In genomic region chr2:118112846-118113479, GRCm38 (mm10) we compare ENCODE assay signal across 8 mouse cellular contexts. TPM values are rescaled to one million over a fixed set of nuclear protein-coding genes. Genes with fewer than 3 reads are reported as not detected.
DNase-seq lines count a peak whose midpoint lies in the region; ATAC-seq lines count a peak whose summit lies in the region.

No protein-coding gene starts in this region.

- peak overlapping the region; percentile 92 for H3K4me2 ChIP-seq in heart, embryonic 14.5 days (ENCODE audit: low read length)
- H3K4me2 ChIP-seq in limb, embryonic 11.5 days (ENCODE audit: low read depth, severe bottlenecking): peak overlapping the region; percentile 63
- H3K4me2 ChIP-seq in neural tube, embryonic 12.5 days (replicated peaks): peak overlapping the region; percentile 91

- H3K27me3 ChIP-seq in heart, embryonic 14.5 days (ENCODE audit: control insufficient read depth, insufficient read depth, low read length): no peaks in the 10 kb centered on the region
- 0 out of 2 replicates have a peak, but pooled peaks cover 4% of the 10 kb centered on the region for H3K27me3 ChIP-seq in limb, embryonic 11.5 days (ENCODE audit: control insufficient read depth, insufficient read depth, low read length)
- peaks cover 22% of the 10 kb centered on the region for H3K27me3 ChIP-seq in neural tube, embryonic 12.5 days (replicated peaks)

- H3K9ac ChIP-seq in heart, embryonic 14.5 days (ENCODE audit: low read length): peak overlapping the region; percentile 75
- no peak overlapping the region for H3K9ac ChIP-seq in limb, embryonic 11.5 days (ENCODE audit: low read length)
- H3K9ac ChIP-seq in neural tube, embryonic 12.5 days: no peak overlapping the region

- DNase-seq in cerebellum, postnatal 25 days: peak; percentile 22 to 48
- no peak for DNase-seq in cerebellum, adult 8-10 months
- no peak for DNase-seq in limb, embryonic 11.5 days (ENCODE audit: low spot score)
- DNase-seq in layer of hippocampus, postnatal 25 days (ENCODE audit: extremely low spot score in 1 of 2, low spot score in 1 of 2): no peak
- no peak for DNase-seq in layer of hippocampus, adult 18-20 months (ENCODE audit: low spot score in 2 of 2)
- DNase-seq in adipocyte (ENCODE audit: low spot score): no peak

- no peak for ATAC-seq in heart, embryonic 14.5 days (ENCODE audit: insufficient number of reproducible peaks, insufficient read depth, low FRiP score, low read depth)
- no peak for ATAC-seq in limb, embryonic 11.5 days (ENCODE audit: insufficient number of reproducible peaks, low FRiP score, low TSS enrichment, low read depth)
- no peak for ATAC-seq in neural tube, embryonic 12.5 days (ENCODE audit: low FRiP score, low read depth)

- H3K27ac ChIP-seq in heart, embryonic 14.5 days (replicated peaks in 1 of 2; ENCODE audit: control insufficient read depth in 1 of 2, insufficient read depth in 1 of 2, low read depth in 2 of 2, low read length in 2 of 2): no peak overlapping the region
- no peak overlapping the region for H3K27ac ChIP-seq in limb, embryonic 11.5 days (replicated peaks; ENCODE audit: low read depth, low read length)
- H3K27ac ChIP-seq in neural tube, embryonic 12.5 days: no peak overlapping the region

- WGBS in heart, embryonic 14.5 days: 35% methylated on average over 21 of the region's 21 CpGs
- WGBS in limb, embryonic 11.5 days: 67% methylated on average over 21 of the region's 21 CpGs
- 72% methylated on average over 21 of the region's 21 CpGs for WGBS in neural tube, embryonic 12.5 days

- H3K9me3 ChIP-seq in heart, embryonic 14.5 days (ENCODE audit: control insufficient read depth, low read length): no peaks in the 10 kb centered on the region
- no peaks in the 10 kb centered on the region for H3K9me3 ChIP-seq in limb, embryonic 11.5 days (ENCODE audit: control insufficient read depth, low read length)
- no peaks in the 10 kb centered on the region for H3K9me3 ChIP-seq in neural tube, embryonic 12.5 days

- H3K36me3 ChIP-seq in heart, embryonic 14.5 days (ENCODE audit: control insufficient read depth, insufficient read depth, low read length): peaks cover 36% of the 10 kb centered on the region
- no peaks in the 10 kb centered on the region; the same call in 1 of the 2 replicates for H3K36me3 ChIP-seq in limb, embryonic 11.5 days (ENCODE audit: control insufficient read depth, insufficient read depth, low read length)
- no peaks in the 10 kb centered on the region for H3K36me3 ChIP-seq in neural tube, embryonic 12.5 days

- H3K4me1 ChIP-seq in heart, embryonic 14.5 days (ENCODE audit: control insufficient read depth in 2 of 2, insufficient read depth in 2 of 2, low read length in 2 of 2): peaks cover 17 to 18% of the 10 kb centered on the region in 2 experiments
- peaks cover 7% of the 10 kb centered on the region; the same call in 1 of the 2 replicates for H3K4me1 ChIP-seq in limb, embryonic 11.5 days (ENCODE audit: control insufficient read depth, insufficient read depth, low read length)
- peaks cover 15% of the 10 kb centered on the region for H3K4me1 ChIP-seq in neural tube, embryonic 12.5 days

- peak overlapping the region; percentile 52 to 87 for H3K4me3 ChIP-seq in heart, embryonic 14.5 days (ENCODE audit: control insufficient read depth in 1 of 2, insufficient read depth in 1 of 2, low read depth in 1 of 2, low read length in 2 of 2)
- H3K4me3 ChIP-seq in limb, embryonic 11.5 days (ENCODE audit: low read depth, low read length): peak overlapping the region; percentile 36
- peak overlapping the region; percentile 9 for H3K4me3 ChIP-seq in neural tube, embryonic 12.5 days

RNA-seq across cellular contexts. Expression of gene Thbs1, which starts 1.3 kb away (rescaled TPM):
- polyA plus RNA-seq in heart, embryonic 14.5 days (2014; fragmentation: Nextera tagmentation; extraction: Ambion mirVana): 26.0 and 26.5 TPM in 2 replicates
- 33.8 and 35.7 TPM in 2 replicates for polyA plus RNA-seq in limb, embryonic 11.5 days (2014; fragmentation: Nextera tagmentation; extraction: Ambion mirVana)
- polyA plus RNA-seq in neural tube, embryonic 12.5 days (2016; fragmentation: Nextera tagmentation; extraction: Ambion mirVana): 15.8 and 17.5 TPM in 2 replicates
- 1 to 10 TPM; 2.2 to 2.7 TPM for total RNA-seq in layer of hippocampus, postnatal 25 days (2021)
- total RNA-seq in layer of hippocampus, adult 18-20 months (2021): 1 to 10 TPM; 1.7 to 2.0 TPM

Comparison
In these comparisons a context has a peak if more than half of its experiments do, and no peak if none do; other contexts are left out.
1. DNase-seq: peak in cerebellum, postnatal 25 days (2 of 2); none in cerebellum, adult 8-10 months (single experiment), limb, embryonic 11.5 days (single experiment), layer of hippocampus, postnatal 25 days (0 of 2), layer of hippocampus, adult 18-20 months (0 of 2) and adipocyte (single experiment).
2. H3K4me3 ChIP-seq: peak in every context shown above with its lines; median percentile 70 in heart, embryonic 14.5 days; 36 in limb, embryonic 11.5 days; 9 in neural tube, embryonic 12.5 days.
3. Peak in every context shown above with its lines, with median percentiles within 50 percentile points of each other: H3K4me2 ChIP-seq.